Mouse (Mus musculus): Measurements from ENCODE around the gene Adam15. TPM values are rescaled to one million over a fixed set of nuclear protein-coding genes. Genes with fewer than 3 reads are reported as not detected.
A peak's percentile ranks its signal among the peaks of the same experiment; 100 is the strongest.

Gene Adam15
- polyA plus RNA-seq, 1 experiment: 78.4 TPM

DNA sequence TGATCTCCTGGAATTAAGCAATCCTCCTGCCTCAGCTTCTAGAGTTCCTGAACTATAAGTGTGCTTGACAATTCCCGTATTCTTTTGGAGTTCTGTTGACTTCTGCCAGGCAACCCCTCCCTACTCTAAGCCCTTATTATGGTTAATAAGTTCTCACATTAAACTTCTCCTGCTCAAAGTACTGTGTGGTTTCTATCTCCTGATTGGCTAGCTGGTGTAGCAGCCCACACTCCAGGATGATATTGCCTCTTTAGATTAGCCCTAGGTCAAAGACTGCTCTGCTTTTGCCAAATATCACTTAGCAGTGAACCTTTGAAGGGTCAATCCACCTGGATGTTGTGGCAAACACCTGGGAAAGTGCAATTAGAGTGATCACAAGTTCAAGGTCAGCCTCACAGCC, 49.7 kb downstream of the Adam15 start:
- Histone ChIP-seq H3K4me3 (no peak overlapping the region), H3K4me2 (ENCODE audit: low read depth) (peak overlapping the region; percentile 78), H3ac (ENCODE audit: control insufficient read depth, insufficient read length) (no peak overlapping the region), H3K79me2 (ENCODE audit: control insufficient read depth, insufficient read depth) (no peaks in the 10 kb centered on the region), H3K27me3 (ENCODE audit: control insufficient read depth, insufficient read depth, insufficient read length) (peaks cover 2% of the 10 kb centered on the region), H3K36me3 (ENCODE audit: control insufficient read depth, insufficient read depth) (no peaks in the 10 kb centered on the region)
- TF ChIP-seq REST (IDR thresholded peaks at IDR 0.05; ENCODE audit: insufficient read depth, insufficient read length): no peak
- TF ChIP-seq CEBPB (IDR thresholded peaks at IDR 0.05; ENCODE audit: insufficient read depth, poor library complexity, severe bottlenecking): no peak
- no peak for TF ChIP-seq MYOG (IDR thresholded peaks at IDR 0.05; ENCODE audit: control insufficient read depth in 1 of 3, insufficient read depth in 1 of 3, insufficient read length in 2 of 3, low read depth in 2 of 3)
- no peak for TF ChIP-seq E2F4 (IDR thresholded peaks at IDR 0.05; ENCODE audit: insufficient read depth)
- TF ChIP-seq TCF3 (IDR thresholded peaks at IDR 0.05; ENCODE audit: insufficient read length, low read depth): no peak
- TF ChIP-seq MAX (IDR thresholded peaks at IDR 0.05; ENCODE audit: low read depth): no peak
- TF ChIP-seq POLR2AphosphoS2 (IDR thresholded peaks at IDR 0.05; ENCODE audit: insufficient read length, low read depth): no peak
- TF ChIP-seq SRF (IDR thresholded peaks at IDR 0.05; ENCODE audit: control insufficient read depth, insufficient read length, low read depth): no peak
- TF ChIP-seq MYOD1 (IDR thresholded peaks at IDR 0.05; ENCODE audit: control insufficient read depth in 1 of 3, insufficient read length in 2 of 3, low read depth in 2 of 3): no peak
- TF ChIP-seq POLR2A (IDR thresholded peaks at IDR 0.05; ENCODE audit: insufficient read length, low read depth): no peak
- TF ChIP-seq TCF12 (IDR thresholded peaks at IDR 0.05; ENCODE audit: insufficient read depth, poor library complexity, severe bottlenecking): no peak
- TF ChIP-seq USF1 (IDR thresholded peaks at IDR 0.05; ENCODE audit: low read depth): no peak

DNA sequence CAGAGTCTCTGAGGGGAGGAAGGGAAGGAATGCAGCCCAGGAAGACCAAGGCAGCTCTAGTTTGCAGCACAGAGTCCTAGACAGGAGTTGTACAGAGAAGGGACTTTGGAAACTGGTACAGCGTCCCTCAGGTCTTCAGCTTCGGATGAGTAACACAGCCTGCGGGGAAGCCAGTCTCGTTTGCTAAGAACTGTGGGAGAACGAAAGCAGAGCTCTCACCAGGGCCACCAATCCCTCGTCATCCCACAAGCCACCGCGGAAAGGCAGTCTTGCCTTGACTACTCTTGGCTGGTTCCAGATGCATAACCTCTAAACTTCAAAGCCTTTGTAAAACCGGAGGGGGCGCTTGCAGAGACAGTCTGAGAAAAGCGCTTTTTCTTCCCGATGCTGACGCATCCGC, 50.3 kb downstream of the Adam15 start:
- no peak overlapping the region for H3K4me3 ChIP-seq
- H3K36me3 ChIP-seq (ENCODE audit: control insufficient read depth, insufficient read depth): no peaks in the 10 kb centered on the region
- TF ChIP-seq TCF3 (IDR thresholded peaks at IDR 0.05; ENCODE audit: insufficient read length, low read depth): no peak
- no peak for TF ChIP-seq MAX (IDR thresholded peaks at IDR 0.05; ENCODE audit: low read depth)
- no peaks in the 10 kb centered on the region for H3K27me3 ChIP-seq (ENCODE audit: control insufficient read depth, insufficient read depth, insufficient read length)
- peak overlapping the region; percentile 78 for H3K4me2 ChIP-seq (ENCODE audit: low read depth)
- H3K79me2 ChIP-seq (ENCODE audit: control insufficient read depth, insufficient read depth): no peaks in the 10 kb centered on the region
- H3ac ChIP-seq (ENCODE audit: control insufficient read depth, insufficient read length): no peak overlapping the region

GRCm38 (mm10) chr3:89298908-89299307, 50.9 kb downstream of the Adam15 start:
- no peak overlapping the region for H3ac ChIP-seq (ENCODE audit: control insufficient read depth, insufficient read length)
- TF ChIP-seq MAX (IDR thresholded peaks at IDR 0.05; ENCODE audit: low read depth) (no peak), POLR2AphosphoS2 (IDR thresholded peaks at IDR 0.05; ENCODE audit: insufficient read length, low read depth) (no peak), USF1 (IDR thresholded peaks at IDR 0.05; ENCODE audit: low read depth) (no peak), MYOG (IDR thresholded peaks at IDR 0.05; ENCODE audit: control insufficient read depth in 1 of 3, insufficient read depth in 1 of 3, insufficient read length in 2 of 3, low read depth in 2 of 3) (no peak)
- no peak overlapping the region for H3K4me3 ChIP-seq
- no peaks in the 10 kb centered on the region for H3K36me3 ChIP-seq (ENCODE audit: control insufficient read depth, insufficient read depth)
- no peak overlapping the region for H3K4me2 ChIP-seq (ENCODE audit: low read depth)
- H3K79me2 ChIP-seq (ENCODE audit: control insufficient read depth, insufficient read depth): no peaks in the 10 kb centered on the region
- no peaks in the 10 kb centered on the region for H3K27me3 ChIP-seq (ENCODE audit: control insufficient read depth, insufficient read depth, insufficient read length)

DNA sequence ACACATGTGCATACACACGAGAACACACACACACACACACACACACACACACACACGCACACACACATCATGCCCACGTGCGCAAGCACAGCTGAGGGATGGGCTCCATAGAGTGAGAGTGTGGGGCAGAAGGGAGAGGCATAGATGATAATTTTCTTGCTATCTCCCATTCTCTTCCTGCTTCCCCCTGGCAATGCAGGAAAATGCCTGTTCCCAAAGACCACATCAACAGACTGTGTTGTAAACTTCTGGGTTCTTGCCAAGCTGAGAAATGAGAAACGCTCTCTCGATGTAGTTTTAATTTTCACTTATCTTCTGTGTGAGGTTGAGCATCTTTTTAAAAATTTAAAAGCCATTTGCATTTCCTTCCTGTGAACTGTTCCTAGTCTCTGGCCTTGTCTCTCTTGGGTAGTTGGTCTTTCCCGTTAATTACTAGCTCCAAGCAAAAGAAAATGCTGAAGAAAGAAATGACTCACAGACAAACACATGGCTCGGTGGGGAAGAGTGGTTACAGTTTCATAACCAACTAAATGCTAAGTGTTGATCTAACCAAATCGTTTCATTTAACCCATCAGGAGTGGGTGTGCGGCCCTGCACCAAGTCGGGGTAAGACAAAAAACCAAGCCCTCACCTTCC, 52.9 kb downstream of the Adam15 start:
- H3K36me3 ChIP-seq (ENCODE audit: control insufficient read depth, insufficient read depth): no peaks in the 10 kb centered on the region
- TF ChIP-seq E2F4 (IDR thresholded peaks at IDR 0.05; ENCODE audit: insufficient read depth) (no peak), SRF (IDR thresholded peaks at IDR 0.05; ENCODE audit: control insufficient read depth, insufficient read length, low read depth) (no peak), CEBPB (IDR thresholded peaks at IDR 0.05; ENCODE audit: insufficient read depth, poor library complexity, severe bottlenecking) (no peak), TCF3 (IDR thresholded peaks at IDR 0.05; ENCODE audit: insufficient read length, low read depth) (no peak), MAX (IDR thresholded peaks at IDR 0.05; ENCODE audit: low read depth) (no peak), POLR2AphosphoS2 (IDR thresholded peaks at IDR 0.05; ENCODE audit: insufficient read length, low read depth) (no peak), MYOG (IDR thresholded peaks at IDR 0.05; ENCODE audit: control insufficient read depth in 1 of 3, insufficient read depth in 1 of 3, insufficient read length in 2 of 3, low read depth in 2 of 3) (no peak)
- H3K4me3 ChIP-seq: no peak overlapping the region
- H3K27me3 ChIP-seq (ENCODE audit: control insufficient read depth, insufficient read depth, insufficient read length): no peaks in the 10 kb centered on the region
- H3K79me2 ChIP-seq (ENCODE audit: control insufficient read depth, insufficient read depth): no peaks in the 10 kb centered on the region
- no peak overlapping the region for H3ac ChIP-seq (ENCODE audit: control insufficient read depth, insufficient read length)
- H3K4me2 ChIP-seq (ENCODE audit: low read depth): no peak overlapping the region

DNA sequence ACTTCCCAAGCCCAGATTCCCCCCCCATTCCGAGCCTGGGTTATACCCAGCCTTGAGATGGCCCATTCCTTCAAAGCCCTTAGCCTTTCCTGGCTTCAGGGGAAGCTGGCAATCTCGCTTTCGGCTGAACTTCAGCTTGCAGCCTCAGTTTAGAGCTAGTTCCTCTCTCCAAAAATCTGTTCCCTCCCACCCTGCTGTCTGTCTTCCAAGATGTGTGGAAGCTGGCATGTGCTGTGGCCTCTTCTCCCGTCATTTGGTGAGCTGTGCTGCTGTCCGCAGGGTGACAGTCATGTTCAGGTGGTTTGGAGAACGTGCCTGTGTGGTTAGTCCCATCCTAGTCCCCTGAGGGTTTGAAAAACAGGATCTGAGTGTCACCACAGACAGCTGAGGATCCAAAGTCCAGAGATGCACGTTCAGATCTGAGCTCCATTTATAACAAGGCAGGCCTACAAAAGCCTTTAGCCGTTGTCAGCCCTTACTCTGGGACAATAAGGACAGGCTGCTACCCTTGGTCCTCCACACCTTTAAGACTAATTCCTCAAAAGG, 54.0 kb downstream of the Adam15 start:
- Histone ChIP-seq H3K36me3 (ENCODE audit: control insufficient read depth, insufficient read depth) (no peaks in the 10 kb centered on the region), H3K27me3 (ENCODE audit: control insufficient read depth, insufficient read depth, insufficient read length) (no peaks in the 10 kb centered on the region), H3K4me2 (ENCODE audit: low read depth) (no peak overlapping the region), H3K4me3 (no peak overlapping the region), H3ac (ENCODE audit: control insufficient read depth, insufficient read length) (no peak overlapping the region), H3K79me2 (ENCODE audit: control insufficient read depth, insufficient read depth) (no peaks in the 10 kb centered on the region)
- no peak for TF ChIP-seq SRF (IDR thresholded peaks at IDR 0.05; ENCODE audit: control insufficient read depth, insufficient read length, low read depth)
- no peak for TF ChIP-seq CEBPB (IDR thresholded peaks at IDR 0.05; ENCODE audit: insufficient read depth, poor library complexity, severe bottlenecking)
- TF ChIP-seq TCF12 (IDR thresholded peaks at IDR 0.05; ENCODE audit: insufficient read depth, poor library complexity, severe bottlenecking): no peak
- TF ChIP-seq TCF3 (IDR thresholded peaks at IDR 0.05; ENCODE audit: insufficient read length, low read depth): no peak
- TF ChIP-seq MYOG (IDR thresholded peaks at IDR 0.05; ENCODE audit: control insufficient read depth in 1 of 3, insufficient read depth in 1 of 3, insufficient read length in 2 of 3, low read depth in 2 of 3): no peak
- no peak for TF ChIP-seq POLR2A (IDR thresholded peaks at IDR 0.05; ENCODE audit: insufficient read length, low read depth)
- no peak for TF ChIP-seq E2F4 (IDR thresholded peaks at IDR 0.05; ENCODE audit: insufficient read depth)
- TF ChIP-seq MYOD1 (IDR thresholded peaks at IDR 0.05; ENCODE audit: control insufficient read depth in 1 of 3, insufficient read length in 2 of 3, low read depth in 2 of 3): no peak
